Mouse (Mus musculus) megakaryocyte, adult 5-6 weeks (primary cell): ENCODE measurements at regions not wholly inside any gene's neighbourhood (a gene's known extent, or its start where the extent isn't known, plus 50 kb on each side); places are given as distances from the start of the nearest gene placed in this dataset.

Experiments
- ATAC-seq: 2 replicates; pipeline ENCODE4 v1.8.0; 2016; ENCODE audit warnings: mild to moderate bottlenecking, inconsistent platforms; ENCODE audit not compliant: poor library complexity, severe bottlenecking

DNA sequence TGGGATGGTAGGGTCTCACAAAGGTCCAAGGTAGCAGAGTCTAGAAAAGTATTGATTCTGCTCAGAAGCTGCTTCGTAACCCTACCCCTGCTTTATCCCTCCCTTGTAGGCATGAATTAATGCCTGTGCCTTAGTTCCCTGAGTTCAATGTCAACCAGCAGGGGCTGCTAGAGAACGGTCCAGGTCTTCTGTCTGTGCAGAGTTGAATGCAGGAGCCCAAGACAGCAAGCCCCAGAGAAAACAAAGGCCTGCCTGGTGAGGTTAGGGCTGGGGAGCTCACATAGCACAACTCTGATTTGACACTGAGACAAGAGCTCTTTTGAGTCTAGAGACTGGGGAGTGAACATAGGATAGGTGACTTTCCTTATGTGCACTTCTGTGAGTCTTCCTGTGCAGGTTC is 56.6 kb downstream of the Olig3 start:
- no peak for ATAC-seq

DNA sequence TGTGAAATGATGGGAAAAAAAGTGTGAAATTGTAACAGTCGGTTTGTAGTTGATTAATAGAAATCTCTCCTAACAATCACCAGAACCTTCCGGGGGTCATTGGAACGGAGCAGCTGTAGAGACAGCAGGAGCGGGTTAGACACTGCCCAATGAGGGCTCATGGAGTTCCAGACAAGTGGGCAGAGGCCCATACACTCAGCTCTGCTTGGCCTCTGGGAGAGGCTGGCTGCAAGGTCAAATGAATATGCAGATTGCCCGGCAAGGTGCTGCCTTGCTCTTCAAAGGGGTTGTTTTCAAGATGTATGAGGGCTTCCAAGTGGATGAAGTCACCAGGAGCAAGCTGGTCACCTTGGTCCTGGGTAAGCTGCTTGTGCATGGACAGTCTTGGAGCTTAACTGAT is 57.6 kb downstream of the Olig3 start:
- ATAC-seq, result no peak

DNA sequence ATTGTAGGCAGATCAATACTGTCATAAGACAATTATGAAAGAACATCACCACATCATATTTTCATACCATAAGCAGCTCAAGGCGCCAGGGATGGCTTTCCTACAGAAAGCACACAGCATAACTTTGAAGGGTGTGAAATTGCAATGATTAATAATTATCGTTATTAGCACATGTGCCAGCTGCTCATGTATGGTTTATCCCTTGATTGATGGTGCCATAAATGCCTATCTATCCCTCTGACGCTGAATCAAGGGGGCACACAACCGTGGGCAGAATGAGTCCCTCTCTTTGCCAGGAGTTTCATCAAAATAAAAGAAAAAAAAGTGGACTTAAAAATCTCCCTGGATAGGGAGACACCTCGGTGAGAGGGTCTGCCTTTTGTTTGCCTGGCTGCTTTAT is 58.5 kb downstream of the Olig3 start:
- no peak for ATAC-seq

DNA sequence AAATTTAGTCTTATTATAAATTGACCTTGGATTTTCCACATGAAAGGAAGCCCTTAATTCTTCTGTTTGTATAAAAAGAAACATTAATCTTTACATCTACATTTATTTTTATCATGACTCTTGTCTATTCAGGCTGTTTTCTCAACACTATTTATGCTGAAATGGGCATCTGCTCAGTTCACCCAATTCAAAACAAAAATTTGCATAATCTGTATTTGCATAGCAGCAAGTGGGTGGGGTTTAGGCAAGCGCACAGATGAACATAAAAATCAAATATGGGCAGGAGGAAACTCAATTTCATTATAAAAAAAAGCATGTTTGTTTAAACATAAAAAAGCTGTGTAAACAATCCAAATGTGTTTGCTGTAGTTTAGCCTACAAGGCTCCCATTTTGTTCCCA is 67.7 kb downstream of the Olig3 start:
- ATAC-seq, result no peak

DNA sequence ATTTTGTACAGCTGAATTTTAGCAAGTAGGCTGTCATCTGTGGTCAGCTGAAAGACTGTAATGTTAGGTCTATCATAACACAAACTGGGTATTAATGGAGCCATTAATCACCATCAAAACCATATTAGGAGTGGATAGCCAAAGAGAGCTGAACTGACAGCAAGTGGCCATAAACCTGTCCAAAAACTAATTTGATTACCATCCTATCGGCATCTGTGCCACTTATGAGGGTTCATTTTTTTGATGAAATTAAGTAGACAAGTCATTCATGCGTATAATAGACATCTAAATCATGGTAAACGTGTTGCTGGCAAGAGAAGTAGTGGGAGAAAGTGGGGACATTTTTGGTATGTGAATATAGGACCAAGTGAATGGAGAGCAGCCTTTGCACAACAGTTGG is 68.6 kb downstream of the Olig3 start:
- ATAC-seq, result no peak

DNA sequence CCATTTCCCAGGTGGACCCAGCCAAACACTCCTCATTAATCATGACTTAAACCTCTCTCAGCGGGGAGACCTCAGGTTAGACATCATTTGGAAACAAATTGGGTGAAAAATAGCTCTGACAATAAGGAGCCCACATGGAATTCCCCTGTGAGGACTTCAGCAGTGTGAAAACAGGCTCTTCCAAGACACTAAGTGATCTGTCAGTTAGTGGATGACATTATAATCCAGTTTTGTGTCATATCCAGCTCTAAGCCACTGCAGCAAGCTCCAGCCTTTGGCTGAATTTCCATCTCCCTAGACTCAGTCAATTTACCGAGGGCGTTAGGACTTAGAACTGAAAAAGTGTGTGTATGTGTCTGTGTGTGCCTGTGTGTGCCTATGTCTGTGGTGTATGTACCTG is 70.5 kb downstream of the Olig3 start:
- no peak for ATAC-seq

DNA sequence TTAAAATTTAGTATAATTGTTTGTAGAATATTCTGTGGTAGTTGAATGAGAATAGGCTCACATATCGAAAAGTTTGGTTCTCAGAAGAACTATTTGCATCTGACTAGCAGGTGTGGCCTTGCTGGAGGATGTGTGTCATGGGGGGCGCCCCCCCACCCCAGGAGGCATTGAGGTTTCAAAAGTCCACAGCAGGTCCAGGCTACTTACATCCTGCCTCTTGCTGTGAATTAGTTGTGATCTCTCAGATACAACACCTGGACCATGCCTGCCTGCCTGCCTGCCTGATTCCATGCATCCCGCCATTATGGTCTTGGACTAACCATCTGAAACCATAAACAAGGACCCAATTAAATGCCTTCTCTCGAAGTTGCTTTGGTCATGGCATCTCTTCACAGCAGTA is 76.2 kb downstream of the Olig3 start:
- ATAC-seq, result no peak

DNA sequence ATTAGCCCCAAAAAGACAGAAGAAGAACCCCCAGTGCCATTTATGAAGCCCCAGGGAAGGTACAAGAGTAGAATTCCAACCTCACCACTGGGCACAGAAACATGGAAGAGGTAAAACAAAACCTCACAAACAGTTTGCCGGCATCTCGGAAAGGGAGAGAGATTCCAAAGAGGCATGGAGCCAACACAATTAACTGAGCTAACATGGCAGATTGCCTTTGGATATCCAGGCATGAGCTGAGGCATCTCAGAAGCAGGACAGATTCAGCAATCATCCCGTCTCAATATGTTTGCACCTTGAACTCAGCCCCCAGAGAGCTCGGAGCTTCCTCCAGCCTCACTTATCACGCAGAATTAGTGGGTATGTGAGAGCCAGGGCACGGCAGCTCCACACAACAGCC is 78.3 kb downstream of the Olig3 start:
- no peak for ATAC-seq

DNA sequence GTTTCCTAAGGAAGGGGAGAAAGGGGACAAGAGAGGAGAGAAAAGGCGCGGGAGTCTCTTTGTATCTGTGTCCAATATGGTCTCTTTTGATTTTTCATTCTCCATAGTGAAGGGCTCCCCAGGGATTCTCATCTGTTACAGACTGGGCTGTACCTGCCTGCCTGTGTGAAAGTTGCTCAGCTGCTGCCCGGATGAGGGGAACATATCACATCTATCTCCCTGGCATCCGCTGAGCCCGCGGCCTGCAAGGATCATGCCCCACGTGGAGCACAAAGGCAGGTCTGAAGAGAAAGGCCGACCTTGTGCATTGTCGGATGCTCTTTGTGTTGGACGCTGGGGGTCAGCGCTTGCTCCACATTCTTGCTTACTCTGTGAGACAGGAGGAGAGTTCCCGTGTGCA is 85.5 kb downstream of the Olig3 start:
- ATAC-seq, result no peak

DNA sequence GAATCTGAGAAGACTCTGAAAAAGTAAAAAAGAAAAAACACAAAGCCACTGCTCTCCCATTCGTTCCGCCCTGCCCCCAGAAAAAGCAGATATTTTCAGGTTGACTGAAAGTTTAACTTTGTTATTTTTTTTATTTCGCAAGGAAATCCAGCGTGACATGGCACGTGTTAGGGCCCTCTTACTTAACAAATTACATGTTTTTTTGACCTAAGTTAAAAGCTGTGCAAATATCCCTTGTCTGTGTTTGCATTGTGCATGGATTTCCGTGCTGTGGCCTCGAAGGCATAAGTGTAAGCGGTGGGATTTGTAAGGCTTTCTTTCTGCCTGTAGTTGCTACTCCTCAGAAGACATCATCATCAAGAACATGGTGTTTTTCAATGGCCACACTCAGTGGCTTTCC is 87.2 kb downstream of the Olig3 start:
- ATAC-seq, result no peak

DNA sequence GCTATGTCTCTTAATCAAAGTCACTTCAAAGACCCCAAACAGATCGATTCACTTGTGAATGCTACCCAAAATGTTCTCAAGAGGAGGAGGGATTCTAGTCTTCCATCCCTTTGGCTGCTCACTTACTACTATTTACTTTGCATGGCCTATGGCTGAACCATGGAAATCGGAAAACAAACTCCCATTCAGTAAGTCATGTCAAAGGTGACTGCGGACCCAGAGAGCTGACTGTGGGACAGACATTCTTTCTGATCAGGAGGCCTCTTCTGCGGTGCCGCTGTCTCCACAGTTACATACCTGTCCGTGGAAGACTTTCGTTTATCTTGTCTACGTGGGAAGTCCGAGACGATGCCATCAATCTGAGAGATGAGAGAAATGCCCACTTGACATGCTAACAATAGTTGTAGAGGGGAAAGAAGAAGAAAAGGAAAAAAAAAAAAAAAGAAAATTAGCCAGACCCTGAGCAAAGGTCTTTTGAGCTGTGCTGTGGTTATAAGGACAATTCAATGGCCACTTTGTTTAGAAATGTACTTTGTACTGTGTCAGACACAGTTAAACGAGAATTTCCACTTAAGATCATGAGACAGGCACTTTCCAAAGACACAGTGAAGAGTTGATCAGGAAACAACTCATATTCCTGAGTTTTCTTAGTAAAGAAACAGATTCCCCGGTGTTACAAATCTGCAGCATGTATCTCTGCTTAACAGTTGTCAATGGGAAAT is 92.7 kb downstream of the Olig3 start:
- no peak for ATAC-seq

DNA sequence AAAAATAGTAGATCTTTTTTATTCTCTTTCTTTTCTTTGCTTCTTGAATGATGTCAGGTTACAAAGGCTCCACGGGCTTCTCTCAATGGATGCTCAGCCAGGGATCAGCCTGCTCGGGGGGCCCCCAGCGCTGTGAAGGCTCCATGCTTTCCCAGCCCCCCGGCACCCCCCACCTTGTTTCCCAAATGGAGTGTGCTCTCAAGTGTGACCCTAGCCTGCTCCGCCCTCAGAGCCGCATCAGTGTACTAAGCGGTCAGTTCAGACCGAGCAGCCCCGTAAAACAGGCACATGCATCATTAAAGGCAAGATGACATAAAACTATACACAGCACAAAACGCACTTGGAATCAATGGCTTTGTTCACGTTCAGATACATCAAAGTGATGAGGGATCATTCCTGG is 102.7 kb downstream of the Olig3 start:
- ATAC-seq, result no peak

DNA sequence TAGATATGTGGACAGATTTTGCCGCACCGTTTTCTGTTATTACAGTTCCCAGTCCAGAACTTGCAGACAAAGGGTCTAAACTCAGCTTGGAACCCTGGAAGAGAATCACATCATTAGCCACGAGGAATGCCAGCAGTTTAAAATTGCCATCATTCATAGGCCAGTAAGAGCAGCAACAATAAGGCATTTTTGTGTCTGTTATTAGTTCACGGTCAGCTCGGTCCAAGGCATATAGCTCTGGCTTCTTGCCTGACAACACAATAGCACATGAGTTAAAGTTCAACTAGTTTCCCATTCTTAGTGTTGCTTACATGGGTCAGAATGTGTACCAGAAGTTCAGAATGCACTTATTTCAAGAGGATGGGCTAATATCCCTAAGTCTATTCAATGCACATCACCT is 103.4 kb downstream of the Olig3 start:
- ATAC-seq, result no peak

DNA sequence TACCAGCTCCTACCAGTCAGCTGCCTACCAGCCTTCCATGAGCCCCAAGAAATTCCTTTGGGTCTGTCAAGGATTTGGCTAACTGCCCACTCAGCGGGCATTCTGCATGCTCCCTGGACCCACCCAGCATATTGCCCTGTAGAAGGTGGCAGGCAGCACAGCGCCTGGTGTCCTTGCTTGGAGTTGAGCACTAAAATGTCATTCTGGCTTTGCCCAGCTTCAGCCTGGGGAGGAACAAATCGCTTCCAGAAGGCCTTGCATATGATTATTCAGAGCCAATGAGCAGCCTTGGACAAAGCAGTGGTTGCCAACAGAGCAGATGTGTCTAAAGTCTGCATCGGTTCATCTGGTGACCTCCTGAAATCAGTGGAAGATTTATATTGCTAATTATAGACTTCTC is 103.8 kb downstream of the Olig3 start:
- ATAC-seq, result no peak

DNA sequence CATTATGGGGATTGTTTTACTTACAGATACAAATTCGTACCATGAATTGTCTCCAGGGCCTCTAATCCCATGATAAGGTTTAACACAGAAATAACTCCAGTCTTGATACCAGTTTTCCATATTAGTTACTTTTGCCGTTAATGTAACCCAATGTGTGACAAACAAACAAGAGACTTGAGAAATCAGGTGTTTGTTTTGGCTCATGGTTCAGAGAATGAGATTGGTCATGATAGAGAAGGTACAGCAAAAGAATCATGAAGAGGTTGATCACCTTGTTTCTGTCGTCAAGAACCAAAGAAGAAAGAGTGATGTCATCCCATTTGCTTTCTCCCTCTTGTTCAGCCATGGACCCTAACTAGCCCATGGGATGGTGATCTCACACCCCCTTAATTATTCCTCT is 107.5 kb downstream of the Olig3 start:
- no peak for ATAC-seq

DNA sequence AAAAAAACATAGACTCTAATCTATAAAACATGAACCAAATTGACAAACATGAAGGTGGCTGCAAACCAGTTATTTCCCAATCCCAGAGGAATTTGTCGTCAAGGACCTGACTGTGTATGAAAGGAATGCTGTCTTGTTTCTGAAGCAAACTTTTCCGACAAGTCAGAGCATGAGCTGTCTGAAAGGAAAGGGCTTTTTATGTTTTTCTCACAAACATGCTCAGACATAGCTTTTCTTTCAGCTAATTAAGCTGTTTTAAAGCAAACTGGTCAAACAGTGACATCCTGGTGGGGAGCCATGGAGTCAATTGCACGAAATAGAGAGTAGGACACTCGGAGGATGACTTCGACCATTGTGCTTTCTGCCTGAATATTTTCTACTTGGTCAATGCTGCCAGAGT is 108.2 kb downstream of the Olig3 start:
- ATAC-seq, result no peak

DNA sequence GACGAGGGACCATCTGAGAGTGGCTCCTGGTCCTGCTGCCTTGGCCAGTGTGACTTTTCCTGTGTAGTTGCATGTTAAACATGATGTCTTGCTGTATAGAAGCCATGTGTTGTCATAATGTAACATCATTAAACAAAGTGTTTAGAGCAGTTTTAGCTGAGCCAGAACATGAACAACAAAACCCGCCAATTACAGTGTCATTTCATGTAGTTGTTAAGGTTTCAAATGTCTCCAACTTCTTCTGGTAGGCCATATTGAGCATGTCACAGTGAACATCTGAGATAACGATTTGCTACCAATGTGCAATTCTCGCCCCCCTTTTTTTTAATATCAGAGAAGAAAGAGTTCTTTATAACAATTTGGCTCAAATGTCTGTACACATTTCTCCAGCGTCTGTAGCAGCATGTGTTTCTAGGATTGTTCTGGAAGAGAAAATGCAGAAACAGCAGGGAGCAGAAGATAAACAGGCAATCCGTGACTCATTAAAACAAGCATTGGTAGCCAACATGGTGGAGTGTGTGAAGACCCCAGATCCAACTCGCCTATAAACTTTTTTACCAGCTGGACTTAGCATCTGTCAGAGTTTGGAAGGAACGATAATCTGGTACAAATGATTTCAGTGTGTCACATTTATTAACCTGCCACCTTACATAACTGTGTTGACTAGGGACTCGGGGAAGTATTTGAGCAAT is 115.2 kb downstream of the Olig3 start:
- ATAC-seq, result no peak

DNA sequence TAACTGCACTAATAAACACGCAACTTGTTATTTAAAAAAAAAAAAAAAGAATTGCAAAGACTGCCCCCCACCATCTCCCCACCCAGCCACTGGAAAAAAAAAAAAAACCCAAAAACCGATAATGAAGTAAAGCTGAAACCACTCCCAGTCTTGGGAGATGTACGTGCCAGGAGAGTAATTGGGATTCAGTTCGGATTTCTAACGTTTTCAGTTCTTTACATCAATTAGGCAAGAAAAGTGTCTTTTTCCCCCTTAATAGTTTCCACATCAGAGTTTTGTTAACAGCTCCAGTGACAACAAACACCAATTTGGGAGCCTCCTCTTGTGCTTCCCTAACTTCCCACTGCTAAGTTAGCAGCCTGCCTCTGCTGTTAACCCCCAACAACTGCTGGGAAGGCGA is 115.7 kb downstream of the Olig3 start:
- no peak for ATAC-seq

DNA sequence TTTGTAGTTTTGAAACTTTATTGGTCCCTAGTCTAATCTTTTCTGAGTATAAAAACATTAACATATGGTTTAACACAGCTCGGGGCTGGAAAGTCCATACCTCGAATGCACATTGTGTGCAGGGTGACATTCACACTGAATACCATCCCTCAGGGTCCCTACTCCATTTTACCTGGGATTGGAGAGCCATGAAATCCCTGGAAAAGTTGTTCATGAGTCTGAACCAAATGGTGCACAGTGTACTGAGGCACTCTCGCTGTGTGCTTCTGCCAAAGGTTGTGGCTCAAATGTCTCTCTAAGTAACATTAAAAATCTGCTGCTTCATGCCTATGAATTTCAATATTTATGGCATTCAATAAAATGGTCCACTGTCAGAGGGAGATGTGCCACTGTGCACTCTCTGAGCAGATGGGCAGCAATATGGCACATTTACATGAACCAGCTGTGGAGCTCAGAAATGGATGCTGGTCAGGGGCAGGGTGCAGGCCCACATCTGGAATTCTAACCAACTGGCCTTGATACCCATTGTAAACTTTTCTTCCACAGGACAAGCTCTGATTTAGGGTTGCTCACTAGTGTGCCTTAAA is 116.7 kb downstream of the Olig3 start:
- ATAC-seq, result no peak

DNA sequence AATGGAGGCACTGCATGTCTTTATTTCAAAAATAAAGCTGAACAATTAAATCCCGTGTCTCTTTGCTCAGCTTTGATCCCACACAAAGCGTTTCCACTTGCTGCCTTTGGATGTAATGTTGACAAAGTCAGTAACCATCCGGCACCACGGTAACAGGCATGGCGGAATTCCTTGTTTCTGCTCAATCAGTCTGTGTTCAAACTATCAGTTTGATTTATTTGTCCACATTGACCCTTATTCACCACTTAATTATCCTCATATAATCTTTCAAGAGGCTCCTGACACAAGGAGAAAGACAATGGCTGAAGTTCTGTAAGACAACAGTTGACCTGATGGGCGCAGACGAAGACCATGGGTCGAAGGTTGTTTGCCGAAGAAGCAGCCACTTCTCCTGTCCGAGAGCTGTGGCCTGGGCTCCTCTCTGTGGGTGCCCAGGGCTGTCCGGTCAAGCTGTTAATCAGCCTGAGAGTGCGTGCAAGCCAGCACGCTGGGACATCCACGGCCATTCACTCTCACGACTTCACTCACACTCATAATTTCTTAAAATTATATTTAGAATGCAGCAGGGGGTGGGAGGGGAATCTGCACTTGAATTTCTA is 106.1 kb upstream of the Ifngr1 start:
- no peak for ATAC-seq

DNA sequence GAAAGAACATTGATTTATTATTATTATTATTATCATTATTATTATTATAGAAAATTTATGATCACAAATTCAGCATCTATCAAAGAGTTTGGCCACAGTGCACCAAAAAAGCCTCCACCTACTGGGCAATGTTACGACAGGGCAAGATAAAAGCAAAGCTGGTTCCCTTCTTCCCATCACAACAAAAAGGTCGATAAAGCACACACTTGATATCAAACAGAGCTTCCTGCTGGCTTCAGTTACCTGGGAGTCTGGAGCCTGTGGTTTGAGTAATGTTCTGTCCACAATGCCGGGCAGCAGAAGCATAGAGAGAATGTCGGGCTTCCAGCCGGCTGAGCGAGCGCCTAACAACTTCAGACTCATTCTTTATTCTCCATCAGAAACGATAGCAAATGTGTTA is 101.2 kb upstream of the Ifngr1 start:
- ATAC-seq, result no peak
